Mouse (Mus musculus) layer of hippocampus, adult 2 months (tissue): Measurements from ENCODE around the gene Ccdc153. TPM values are rescaled to one million over a fixed set of nuclear protein-coding genes. Genes with fewer than 3 reads are reported as not detected.

Experiments used
- DNase-seq, 2 experiments: peaks; one replicate each; pipeline ENCODE4 v3.0.0; 2022; ENCODE audit warnings: low spot score in 2 of 2
- H3K27ac ChIP-seq: fragments of 200-600 bp; 2 replicates; pipeline ENCODE4 v1.8.1; 2022
- H3K4me3 ChIP-seq: fragments of 200-600 bp; 2 replicates; pipeline ENCODE4 v1.8.1; 2022; ENCODE audit warnings: mild to moderate bottlenecking
- CTCF ChIP-seq: fragments of 200-600 bp; conservative IDR thresholded peaks from 2 replicates; pipeline ENCODE4 v1.8.1; 2022; ENCODE audit warnings: antibody characterized with exemption, mild to moderate bottlenecking, moderate library complexity
- total RNA-seq, 2 experiments: library from RNA; stranded (reverse); gene quantifications; 2 replicates each; pipeline ENCODE4 v1.2.3; 2021

The Ccdc153 gene
- total RNA-seq, 2 experiments from 2014 or later, result 3.6 to 4.1 TPM

- no peak for DNase-seq
- TF ChIP-seq CTCF, result no peak
- no peak overlapping the region for H3K27ac ChIP-seq
- no peak overlapping the region for H3K4me3 ChIP-seq
Observed at GRCm38 (mm10) chr9:44231609-44232008, 8.9 kb upstream of the Ccdc153 start.

- Histone ChIP-seq H3K4me3 (peak overlapping the region; percentile 97), H3K27ac (peak overlapping the region; percentile 97)
- peak; percentile 32 to 50 for DNase-seq
- no peak for TF ChIP-seq CTCF
Observed at GRCm38 (mm10) chr9:44233021-44233801, 7.3 kb upstream of the Ccdc153 start.

- peak within 1 kb of the TSS; percentile 97 for H3K4me3 ChIP-seq
- H3K27ac ChIP-seq, result peak within 1 kb of the TSS; percentile 97
- TF ChIP-seq CTCF, result peak; percentile 92
- peak; percentile 99 to 100 for DNase-seq
Observed at GRCm38 (mm10) chr9:44233802-44234478, 6.5 kb upstream of the Ccdc153 start, which contains the start of gene Cbl. Gene Cbl (minus strand): TSS chr9:44234049.

- TF ChIP-seq CTCF, result no peak
- peak overlapping the region; percentile 53 for H3K4me3 ChIP-seq
- peak in 1 of 2 experiments; percentile 33 for DNase-seq
- H3K27ac ChIP-seq, result peak overlapping the region; percentile 97
Observed at GRCm38 (mm10) chr9:44234479-44235427, 5.7 kb upstream of the Ccdc153 start.

- TF ChIP-seq CTCF, result no peak
- Histone ChIP-seq H3K4me3 (no peak overlapping the region), H3K27ac (no peak overlapping the region)
- DNase-seq, result no peak
Observed at GRCm38 (mm10) chr9:44236601-44237000, 3.9 kb upstream of the Ccdc153 start.

GRCm38 (mm10) chr9:44237128-44237527 is 3.3 kb upstream of the Ccdc153 start:
- DNase-seq, result no peak
- Histone ChIP-seq H3K4me3 (no peak overlapping the region), H3K27ac (no peak overlapping the region)
- no peak for TF ChIP-seq CTCF

GRCm38 (mm10) chr9:44238501-44239190 is 1.8 kb upstream of the Ccdc153 start:
- no peak for TF ChIP-seq CTCF
- Histone ChIP-seq H3K4me3 (no peak overlapping the region), H3K27ac (no peak overlapping the region)
- DNase-seq, result no peak

- no peak overlapping the region for H3K27ac ChIP-seq
- TF ChIP-seq CTCF, result peak; percentile 87
- no peak overlapping the region for H3K4me3 ChIP-seq
- DNase-seq, result peak; percentile 37 to 67
Observed at GRCm38 (mm10) chr9:44239447-44239846, 1.0 kb upstream of the Ccdc153 start.

- Histone ChIP-seq H3K27ac (no peak overlapping the region), H3K4me3 (no peak overlapping the region)
- DNase-seq, result no peak
- no peak for TF ChIP-seq CTCF
Observed at GRCm38 (mm10) chr9:44240911-44241310, 435 bp downstream of the Ccdc153 start.

- H3K4me3 ChIP-seq, result no peak overlapping the region
- DNase-seq, result no peak
- H3K27ac ChIP-seq, result no peak overlapping the region
- no peak for TF ChIP-seq CTCF
Observed at GRCm38 (mm10) chr9:44241418-44241817, 942 bp downstream of the Ccdc153 start.

GRCm38 (mm10) chr9:44243621-44244020 is 3.1 kb downstream of the Ccdc153 start:
- DNase-seq, result no peak

GRCm38 (mm10) chr9:44247907-44248306 is 7.4 kb downstream of the Ccdc153 start:
- no peak overlapping the region for H3K27ac ChIP-seq
- DNase-seq, result no peak
- no peak for TF ChIP-seq CTCF
- H3K4me3 ChIP-seq, result no peak overlapping the region

More at GRCm38 (mm10) chr9:44243621-44244020, 3.1 kb downstream of the Ccdc153 start:
- Histone ChIP-seq H3K27ac (no peak overlapping the region), H3K4me3 (no peak overlapping the region)
- no peak for TF ChIP-seq CTCF
